Mouse (Mus musculus) heart, adult 11 months (tissue): Measurements from ENCODE around the gene Cpd.

Experiments
- DNase-seq: peaks from one replicate; pipeline ENCODE4 v3.0.0; 2022

The Cpd gene

DNA sequence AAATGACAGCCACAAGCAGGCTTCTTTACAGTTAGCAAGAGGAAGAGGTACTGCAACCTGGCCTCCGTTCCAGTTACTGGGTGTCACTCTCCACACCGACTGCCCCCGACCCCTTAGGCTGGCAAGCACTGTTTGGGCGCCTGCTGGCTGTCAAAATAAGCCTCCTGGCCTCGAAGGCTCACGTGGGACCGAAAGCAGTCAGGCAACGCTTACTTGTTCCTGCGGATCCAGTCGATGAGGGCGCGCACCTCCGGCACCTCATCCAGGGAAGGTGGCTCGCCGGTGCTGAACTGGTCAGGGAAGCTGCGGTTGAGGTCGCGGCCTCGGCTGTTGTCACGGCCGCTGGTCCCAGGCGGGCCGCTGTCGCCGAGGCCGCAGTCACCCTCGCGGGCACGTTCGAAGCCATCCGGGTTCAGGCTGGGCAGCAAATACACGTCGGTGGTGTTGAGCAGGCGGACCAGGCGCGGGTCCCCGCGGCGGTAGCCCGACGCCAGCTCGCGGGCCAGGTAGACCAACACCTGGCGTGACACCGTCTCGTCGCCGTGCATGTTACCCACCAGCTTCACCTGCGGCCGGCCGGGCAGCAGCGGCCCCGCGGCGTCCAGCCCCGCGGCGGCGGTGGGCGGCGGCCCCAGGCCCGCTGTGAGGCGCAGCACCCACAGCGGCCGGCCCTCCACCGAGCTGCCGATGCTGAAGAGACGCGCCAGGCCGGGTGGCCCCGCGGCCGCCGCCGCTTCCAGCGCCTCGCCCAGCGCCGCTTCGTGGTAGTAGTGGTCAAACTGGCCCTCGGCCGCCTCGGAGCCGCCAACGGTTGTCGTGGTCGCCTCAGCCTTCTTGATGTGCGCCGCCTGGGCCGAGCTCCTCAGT lies 574 bp downstream of the Cpd start:
- DNase-seq = peak; percentile 92

DNA sequence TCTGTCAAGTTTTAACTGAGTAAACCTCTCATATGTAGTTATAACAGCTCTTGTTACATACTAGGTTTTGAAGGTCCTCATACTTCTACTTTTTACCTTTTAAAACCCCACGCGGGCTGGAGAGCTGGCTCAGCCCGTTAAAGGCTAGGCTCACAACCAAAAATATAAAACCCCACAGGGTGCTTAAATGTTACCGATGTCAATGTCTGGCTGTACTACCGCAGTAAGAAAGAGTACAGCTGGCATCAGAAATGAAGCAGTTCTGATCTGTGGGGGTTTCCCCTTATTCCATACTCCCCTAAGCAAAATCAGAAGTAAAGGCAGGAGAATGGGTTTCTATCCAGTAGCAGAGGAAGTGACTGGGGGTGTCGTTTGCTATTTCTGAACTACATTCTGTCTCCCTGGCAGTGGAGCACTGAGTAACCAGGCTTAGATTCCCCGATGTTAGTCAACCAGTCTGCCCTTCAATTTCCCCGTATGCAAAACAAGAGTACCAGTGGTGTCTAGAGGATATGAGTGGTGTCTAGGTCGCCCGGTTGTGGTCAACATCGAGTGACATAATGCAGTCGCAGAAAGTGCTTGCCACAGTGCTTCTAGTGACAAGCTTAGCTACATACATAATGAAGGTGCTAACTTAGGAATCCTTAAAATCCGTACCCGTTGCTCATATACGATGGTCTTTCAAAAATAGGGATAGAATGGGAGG lies 1.4 kb downstream of the Cpd start:
- DNase-seq = peak; percentile 91

DNA sequence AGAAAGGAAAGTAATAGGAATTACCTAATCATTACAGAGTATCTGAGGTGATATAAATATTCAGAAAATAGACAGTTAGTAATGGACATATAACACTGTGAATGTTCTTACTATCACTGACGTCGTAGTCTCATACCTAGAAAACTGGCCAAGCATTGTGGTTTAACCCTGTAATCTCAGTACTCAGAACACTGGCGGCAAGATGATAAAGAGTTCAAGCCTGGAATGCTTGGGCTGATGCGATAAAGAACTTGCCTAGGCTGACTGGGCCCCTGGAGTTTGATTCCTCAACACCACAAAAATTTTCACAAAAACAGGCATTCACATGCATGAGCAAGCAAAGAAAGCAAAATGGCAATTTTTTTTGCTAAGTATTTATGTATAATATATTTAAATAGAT lies 8.2 kb downstream of the Cpd start:
- peak; percentile 30 for DNase-seq

DNA sequence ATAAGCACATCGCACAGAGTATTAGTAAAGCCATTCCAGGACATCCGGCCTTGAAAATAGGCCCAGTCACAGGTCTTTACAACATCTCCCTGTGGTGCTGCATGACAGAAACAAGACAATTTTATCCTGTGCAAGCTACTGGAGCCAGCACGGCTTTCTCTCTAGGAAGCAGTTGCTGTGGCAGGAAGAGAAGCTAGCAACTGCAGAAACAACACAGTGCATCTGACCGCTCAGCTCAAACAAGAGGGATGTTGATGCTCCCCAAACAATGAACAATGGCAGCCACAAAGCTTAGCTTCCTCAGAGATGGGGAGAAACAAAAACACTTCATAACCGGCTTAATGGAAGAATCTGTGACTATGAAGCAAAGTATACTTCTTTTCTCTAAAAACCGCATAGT lies 10.5 kb downstream of the Cpd start:
- DNase-seq = peak; percentile 87

DNA sequence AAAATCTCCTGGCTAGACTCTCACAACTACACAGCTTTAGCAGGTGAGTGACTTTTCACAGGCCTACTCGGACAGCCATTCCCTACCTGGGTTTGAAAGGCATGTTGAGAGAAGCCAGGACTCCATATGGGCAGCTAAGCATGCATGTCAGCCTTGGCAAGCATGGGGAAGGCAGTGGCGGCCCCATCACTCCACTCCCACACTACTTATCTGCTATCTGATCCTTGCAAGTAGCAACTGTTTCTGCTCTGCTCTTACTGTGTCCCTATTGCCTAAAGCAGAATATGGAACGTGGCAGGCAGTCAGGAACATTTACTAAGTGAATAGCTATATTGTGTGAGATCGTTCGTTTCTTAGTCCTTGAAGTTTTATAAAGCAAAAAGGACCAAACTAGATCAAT lies 10.9 kb downstream of the Cpd start:
- DNase-seq = peak; percentile 61

DNA sequence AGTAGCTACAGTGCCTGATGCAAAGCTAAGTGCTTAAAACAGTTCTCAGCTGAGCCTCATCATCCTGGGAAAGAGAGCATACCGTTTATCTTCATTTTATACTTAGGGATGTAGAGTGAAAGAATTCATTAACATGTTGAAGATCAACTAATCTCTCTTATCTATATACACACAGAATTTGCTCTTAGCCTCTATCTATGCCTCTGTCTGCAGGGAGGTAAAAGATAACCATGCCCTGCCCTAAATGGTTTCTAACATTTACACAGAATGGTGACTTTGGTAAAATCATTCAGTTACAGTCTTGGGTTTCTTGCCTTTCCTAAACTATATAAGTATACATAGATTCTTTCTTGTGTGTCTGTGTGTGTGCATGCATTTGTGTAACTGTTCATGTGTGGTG lies 12.2 kb downstream of the Cpd start:
- peak; percentile 7 for DNase-seq

DNA sequence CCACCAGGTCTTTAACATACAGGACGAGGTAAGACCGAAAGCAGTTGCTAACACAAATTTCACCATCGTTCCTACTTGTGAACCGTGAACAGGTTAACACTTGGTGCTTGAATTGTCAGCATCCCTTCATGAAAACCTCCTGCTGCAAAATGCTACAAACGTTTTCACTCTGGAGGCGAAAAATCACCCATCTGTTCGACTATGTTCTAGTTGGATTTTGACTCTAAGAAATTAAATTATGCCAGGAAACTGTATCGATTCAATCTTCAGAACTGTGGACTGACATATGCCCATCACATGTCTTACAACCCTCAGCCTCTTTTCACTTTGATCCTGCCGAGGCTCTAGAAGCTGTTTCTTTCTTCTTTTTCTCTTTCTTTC lies 21.9 kb downstream of the Cpd start:
- no peak for DNase-seq

DNA sequence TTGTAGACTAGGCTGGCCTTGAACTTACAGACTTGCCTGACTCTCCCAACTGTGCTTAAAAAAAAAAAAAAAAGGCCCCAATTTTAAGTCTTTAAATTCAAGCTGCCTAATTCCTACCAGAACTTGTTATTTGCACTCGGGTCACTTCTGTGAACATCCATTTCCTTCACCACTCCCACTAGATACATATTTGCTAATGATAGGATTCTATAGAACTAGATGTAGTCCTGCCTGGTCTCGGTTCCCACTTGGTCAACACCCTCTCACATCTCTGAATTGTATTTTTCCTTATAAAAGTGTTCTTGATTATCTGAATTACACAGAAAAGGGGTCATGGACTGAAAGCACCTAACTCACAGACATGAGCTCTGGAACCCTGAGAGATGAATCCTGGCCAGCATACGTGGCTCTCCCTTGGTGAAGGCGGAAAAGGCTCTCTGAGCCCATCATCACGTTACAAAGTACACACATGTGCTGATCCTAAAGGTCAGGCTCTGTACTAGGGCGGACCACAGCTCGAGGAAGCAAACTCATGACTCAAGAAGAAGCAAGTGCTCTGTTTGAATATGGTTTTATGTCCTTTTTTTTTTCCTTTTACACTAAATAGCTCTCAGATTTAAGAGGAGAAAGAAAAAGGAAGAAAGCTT lies 22.5 kb downstream of the Cpd start:
- no peak for DNase-seq

DNA sequence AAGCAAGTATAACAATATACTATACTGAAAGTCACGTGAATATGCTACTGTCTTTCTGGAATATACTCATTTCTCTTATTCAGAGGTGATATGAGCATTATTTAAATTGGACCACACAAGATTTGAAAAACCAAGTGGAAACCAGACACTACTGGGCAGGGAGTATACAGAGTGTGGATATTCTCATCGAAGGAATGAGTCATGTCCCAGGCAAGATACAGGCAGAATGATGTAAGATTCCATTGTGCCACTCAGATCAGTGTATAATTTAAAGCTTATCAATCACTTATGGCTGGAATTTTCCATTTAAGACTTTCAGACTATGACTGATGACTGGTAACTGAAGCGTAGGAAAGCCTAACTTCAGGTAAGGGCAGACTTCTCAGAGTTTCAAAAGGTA lies 23.2 kb downstream of the Cpd start:
- DNase-seq = no peak

DNA sequence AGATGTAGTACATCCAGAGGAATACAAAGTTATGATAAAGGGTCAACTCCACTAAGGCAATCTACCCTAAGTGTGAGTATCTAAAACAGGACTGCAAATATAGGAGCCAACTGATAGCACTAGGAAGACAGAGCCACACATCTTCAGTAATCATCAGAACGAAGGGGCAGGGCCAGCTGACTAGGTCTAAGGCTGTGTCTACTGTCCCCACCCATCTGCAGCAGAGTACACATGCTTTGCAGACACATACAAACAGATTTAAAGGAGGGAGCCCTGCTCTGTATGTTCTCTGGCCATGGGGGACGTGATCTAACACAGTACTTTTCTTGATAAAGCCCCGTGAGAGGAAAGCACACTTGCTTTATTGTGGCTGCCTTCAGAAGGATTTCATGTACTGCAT lies 25.5 kb downstream of the Cpd start:
- no peak for DNase-seq

DNA sequence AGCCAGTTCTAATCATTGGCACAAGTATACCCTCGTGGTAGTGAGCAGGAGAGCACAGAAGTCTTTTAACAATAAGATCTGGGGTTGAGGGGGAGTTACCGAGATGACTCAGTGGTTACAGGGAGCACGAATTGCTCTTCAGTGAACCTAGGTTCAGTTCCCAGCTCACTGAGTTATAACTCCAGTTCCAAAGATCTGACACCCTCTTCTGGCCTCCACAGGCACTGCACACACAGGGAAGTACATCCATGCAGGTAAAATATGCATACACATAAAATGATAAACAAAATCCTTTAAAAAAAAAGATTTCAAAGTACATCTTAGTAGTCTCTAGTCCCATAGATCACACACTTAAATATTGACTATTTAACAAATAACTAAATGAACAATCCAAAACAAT lies 29.2 kb downstream of the Cpd start:
- DNase-seq = no peak

DNA sequence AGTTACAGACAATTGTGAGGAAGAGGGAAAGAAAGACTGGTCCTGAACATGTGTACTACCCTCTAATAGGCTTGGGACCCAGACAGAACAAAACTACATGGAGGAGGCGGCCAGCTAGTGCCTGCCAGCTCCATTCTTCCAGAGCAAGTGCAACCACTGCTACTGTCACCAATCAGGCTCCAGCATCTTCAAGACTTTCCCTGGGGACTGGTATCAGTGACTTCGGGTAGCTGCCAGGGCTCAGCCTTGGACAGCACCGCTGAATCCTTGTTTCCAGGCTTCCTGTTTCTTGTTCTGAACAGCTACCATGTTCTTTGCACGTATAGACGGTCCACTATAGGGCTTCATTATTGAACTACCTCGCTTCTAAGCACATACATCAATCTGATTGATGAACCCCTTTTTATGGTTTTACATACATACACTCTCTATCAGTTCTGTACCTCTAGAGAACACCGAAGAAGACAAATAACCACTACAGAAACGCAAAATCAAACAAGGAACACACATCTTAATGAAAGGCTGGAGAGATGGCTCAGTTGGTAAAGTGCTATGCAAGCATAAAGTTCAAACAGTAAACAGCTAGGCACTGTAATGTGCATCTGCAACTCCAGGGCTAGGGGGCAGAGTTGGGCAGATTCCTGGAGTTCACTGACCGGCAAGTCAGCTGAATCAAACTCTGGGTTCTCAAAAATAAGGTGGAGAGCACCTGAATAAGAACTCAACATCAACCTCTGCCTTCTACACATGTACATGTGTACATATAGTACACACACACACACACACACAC lies 35.9 kb downstream of the Cpd start:
- peak; percentile 74 for DNase-seq

DNA sequence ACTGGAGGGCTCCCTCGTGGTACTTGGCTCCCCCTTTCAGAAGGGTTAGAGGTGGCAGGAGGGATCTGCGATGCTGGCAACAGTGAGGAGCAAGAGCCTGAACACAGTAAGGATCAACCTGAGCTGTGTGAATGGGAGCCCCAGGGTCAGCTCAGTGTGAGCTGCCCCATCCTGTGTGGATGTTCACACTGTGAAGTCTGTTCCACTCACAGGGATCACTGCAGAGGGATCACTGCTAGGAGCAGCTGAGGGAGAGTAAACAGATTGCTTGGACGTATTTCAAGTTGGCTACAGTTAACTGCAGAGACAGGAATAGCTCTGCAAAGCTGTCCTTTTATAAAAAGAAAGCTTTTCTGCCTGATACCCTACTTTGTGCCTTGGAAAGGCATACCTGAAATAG lies 37.4 kb downstream of the Cpd start:
- peak; percentile 93 for DNase-seq

DNA sequence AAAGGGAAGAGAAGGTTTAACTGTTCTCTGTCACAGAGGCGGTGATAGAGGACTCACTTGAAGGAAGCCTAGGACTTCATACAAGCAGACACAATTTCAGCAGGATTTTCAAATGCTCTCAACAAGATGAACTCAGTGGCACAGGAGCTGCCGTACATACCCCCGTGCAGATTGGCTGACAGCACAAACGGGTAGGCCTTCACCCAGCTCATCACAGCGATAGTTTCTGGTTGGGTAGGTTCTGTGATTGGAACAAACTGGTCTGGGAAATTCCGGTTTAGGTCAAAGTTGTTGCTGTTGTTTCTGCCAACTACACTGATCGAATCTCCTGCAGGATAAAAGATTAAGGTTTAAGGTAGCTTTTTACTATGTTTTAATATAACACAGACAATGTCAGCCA lies 38.3 kb downstream of the Cpd start:
- DNase-seq = peak; percentile 66

DNA sequence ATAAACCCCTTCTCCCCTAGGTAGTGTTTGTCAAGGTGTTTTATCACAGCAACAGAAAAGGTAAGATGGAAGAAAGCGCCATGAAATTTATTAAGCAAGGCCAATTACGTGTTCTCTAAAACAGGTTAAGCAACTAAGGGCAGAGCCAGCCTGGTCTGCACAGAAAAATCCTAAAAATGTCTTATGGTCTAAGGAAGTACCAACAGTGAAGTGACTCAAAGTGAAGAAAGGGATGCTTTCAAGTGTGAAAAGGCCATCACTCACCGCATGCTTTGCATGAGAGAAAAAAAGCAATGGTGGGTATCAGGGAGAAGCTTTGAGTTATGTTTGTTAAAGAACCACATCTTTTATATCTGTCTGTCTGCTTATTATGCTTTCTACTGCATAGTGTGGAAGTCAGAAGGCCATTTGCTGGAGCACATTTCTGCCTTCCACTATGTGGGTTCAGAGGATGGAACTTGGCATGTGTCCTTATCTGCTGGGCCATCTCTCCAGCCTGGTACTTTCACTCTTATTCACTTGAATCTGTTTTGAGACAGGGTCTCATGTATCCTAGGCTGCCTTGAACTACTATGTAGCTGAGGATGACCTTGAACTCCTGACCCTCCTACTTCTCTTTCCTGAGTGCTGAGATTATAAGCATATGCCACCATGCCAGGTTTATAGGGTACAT lies 39.7 kb downstream of the Cpd start:
- no peak for DNase-seq

DNA sequence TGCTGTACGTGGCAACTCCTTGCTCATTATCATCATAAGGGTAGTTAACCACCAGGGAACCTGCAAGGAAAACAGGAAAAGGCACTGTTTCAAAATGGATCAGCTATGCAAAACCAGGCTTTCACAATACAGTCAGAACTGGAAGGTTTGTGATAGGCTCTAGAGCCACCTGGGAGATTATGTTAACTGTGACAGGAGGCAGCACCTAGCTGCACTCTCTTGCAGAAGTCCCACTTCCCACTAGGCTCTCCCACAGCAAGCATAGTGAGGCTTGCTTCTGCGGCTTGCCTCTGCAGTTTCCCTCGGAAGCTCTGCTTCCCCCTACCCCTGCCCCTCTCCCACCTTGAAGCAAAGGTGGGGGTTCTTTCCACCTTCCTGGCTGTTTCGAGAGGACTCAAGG lies 40.8 kb downstream of the Cpd start:
- DNase-seq = peak; percentile 71

DNA sequence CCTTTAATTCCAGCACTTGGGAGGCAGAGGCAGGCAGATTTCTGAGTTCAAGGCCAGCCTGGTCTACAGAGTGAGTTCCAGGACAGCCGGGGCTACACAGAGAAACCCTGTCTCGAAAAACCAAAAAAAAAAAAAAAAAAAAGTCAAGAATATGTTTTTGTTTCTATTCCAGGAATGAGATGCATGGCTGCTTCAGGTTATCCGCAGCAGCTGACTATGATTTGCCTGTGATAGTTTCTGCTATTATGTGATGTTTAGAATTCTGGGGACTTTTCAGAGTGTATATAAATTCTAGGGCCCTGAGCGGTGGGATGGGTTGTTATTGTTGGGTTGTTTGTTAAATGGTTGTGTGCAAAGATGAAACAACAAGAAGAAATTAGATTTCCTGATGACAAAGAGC lies 41.7 kb downstream of the Cpd start:
- DNase-seq = peak; percentile 34

DNA sequence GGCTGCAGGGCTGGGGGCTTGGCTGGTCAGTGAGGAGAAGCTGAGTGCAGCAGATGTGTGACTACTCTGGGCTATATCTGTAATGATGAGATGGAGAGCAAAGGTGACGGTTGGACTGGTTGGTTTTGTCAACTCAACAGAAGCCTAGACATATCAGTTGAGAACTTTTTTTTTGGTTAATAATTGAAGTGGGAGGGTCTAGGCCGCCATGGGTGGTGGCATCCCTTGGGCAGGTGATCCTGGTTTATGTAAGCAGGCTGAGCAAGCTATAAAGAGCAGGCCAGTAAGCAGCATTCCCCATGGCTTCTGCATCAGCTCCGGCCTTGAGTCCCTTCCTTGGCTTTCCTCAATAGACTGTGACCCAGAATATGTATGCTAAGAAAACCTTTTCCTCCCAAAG lies 43.6 kb downstream of the Cpd start:
- peak; percentile 34 for DNase-seq

DNA sequence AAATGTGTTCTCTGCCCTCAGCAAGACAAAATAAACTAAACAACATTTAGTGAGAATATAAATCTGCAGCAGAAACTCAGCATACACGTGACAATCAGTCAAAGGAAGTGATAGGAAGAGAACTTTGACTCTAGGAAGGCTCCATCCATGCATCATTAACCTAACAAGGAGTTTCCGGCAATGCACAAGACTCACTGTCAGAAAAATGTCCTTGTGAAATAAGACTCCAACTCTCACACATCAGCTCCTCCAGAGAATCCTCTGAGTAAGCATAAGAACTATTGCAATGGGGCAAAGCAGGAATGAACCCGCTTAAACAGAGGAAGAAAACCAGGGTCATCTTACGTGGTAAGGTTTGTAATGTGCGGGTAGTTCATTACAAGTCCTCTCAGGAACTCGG lies 49.6 kb downstream of the Cpd start:
- DNase-seq = peak; percentile 23

DNA sequence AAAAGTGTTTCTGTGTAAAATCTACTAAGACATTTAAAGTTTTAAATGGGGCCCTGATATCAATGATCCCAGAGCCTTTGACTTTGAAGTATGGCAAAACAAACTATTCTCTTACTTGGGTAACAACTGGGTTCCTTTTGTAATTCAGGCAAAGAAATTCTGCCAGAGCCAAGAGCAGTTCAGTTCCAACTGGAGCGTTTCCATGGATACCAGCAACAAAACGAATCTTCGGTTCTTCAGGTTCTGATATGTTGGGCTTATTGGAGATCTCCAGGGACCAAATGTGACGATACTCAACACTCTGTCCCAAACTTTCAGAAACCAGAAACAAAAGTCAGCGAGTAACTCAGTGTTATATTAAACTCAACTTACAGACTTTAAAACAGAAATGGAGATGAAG lies 51.5 kb downstream of the Cpd start:
- DNase-seq = peak; percentile 80

DNA sequence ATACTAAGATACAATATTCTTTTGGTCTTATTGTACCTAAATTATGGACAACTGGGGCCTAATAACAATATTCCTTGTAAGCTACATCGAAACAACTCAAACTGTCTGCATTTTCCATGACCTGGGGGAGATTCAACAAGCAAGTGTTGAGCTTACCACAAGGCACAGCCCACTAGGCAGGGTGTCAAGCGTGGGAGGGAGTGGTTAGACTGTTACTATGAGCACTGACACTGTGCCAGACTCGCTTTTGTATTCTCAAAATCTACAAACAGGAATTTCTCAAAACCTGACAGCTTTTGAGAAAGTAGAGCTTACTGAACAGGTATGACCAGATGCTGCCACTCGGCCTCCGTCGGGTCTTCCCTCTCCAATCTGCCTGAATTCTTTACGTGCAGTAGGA lies 55.5 kb downstream of the Cpd start:
- DNase-seq = peak; percentile 55

DNA sequence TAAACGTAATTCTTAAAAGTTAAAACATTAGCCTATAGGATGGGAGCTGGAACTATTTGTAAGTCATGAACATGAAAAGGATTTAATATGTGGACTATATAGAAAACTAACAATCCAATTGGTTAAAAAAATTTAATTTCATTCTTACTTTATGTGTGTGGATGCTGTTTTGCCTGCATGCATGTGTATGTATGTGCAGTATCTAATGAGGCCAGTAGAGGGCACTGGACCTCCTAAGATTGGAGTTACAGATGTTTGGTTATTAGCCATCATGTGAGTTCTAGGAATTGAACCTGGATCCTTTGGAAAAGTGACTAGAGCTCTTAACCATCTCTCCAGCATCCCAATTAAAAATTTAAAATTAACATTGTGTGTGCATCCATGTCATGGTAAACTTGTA lies 57.6 kb downstream of the Cpd start:
- DNase-seq = peak; percentile 82

DNA sequence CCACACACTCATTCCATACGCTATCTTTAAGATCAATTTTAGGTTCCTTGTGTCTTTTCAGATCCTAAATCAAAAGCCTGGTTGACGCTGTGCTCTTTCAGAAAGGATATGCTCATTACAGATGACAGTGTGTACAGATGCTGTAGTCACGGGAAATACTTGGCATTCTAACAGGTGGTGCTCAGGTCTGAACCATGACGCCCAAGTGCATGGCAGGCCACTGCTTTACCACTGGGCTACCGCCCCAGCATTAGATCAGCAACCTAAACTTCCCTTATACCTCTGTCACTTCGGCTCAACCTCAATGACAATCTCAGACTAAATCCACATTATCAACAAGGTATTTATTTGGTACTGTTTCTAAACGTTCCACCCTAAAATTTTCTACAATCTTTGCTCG lies 71.3 kb downstream of the Cpd start:
- DNase-seq = peak; percentile 74
